Mouse (Mus musculus) hindbrain, postnatal 0 days (tissue): ENCODE measurements around the gene Fam3c. TPM values are rescaled to one million over a fixed set of nuclear protein-coding genes. Genes with fewer than 3 reads are reported as not detected.

ENCODE experiments used
- ATAC-seq: fragments of 200-750 bp; cut with Nextera tagmentation; 2 replicates; pipeline ENCODE4 v1.8.0; 2017; ENCODE audit warnings: mild to moderate bottlenecking, moderate TSS enrichment, moderate library complexity
- DNase-seq: peaks from one replicate; pipeline ENCODE4 v3.0.0-alpha.2; 2015; ENCODE audit warnings: low spot score
- H3K27ac ChIP-seq: fragments of 300-500 bp; sonication (generic); 2 replicates; pipeline ENCODE4 v1.5.1; 2014; ENCODE audit warnings: mild to moderate bottlenecking
- H3K27me3 ChIP-seq: fragments of 300-500 bp; sonication (generic); 2 replicates; pipeline ENCODE4 v1.6.1; 2014; ENCODE audit warnings: low read length, mixed read lengths; ENCODE audit not compliant: insufficient read depth
- H3K36me3 ChIP-seq: fragments of 300-500 bp; sonication (generic); 2 replicates; pipeline ENCODE4 v1.6.1; 2014; ENCODE audit warnings: low read length, mixed read lengths; ENCODE audit not compliant: insufficient read depth
- H3K4me1 ChIP-seq: fragments of 300-500 bp; sonication (generic); 2 replicates; pipeline ENCODE4 v1.6.1; 2014; ENCODE audit warnings: antibody characterized with exemption, low read length, mixed read lengths; ENCODE audit not compliant: insufficient read depth
- H3K4me2 ChIP-seq: fragments of 300-500 bp; sonication (generic); 2 replicates; pipeline ENCODE4 v1.6.1; 2014; ENCODE audit warnings: low read depth, mild to moderate bottlenecking, low read length, moderate library complexity, mixed read lengths
- H3K4me3 ChIP-seq: fragments of 300-500 bp; sonication (generic); 2 replicates; pipeline ENCODE4 v1.5.1; 2014; ENCODE audit warnings: low read length
- H3K9ac ChIP-seq: fragments of 300-500 bp; sonication (generic); replicated peaks from 2 replicates; pipeline ENCODE4 v1.6.1; 2014; ENCODE audit warnings: mild to moderate bottlenecking, low read length, moderate library complexity, mixed read lengths
- H3K9me3 ChIP-seq: fragments of 300-500 bp; sonication (generic); 2 replicates; pipeline ENCODE4 v1.6.1; 2016; ENCODE audit warnings: low read length, mixed read lengths
- CTCF ChIP-seq: IDR thresholded peaks from 2 replicates; pipeline ENCODE4 v1.5.1; 2016; ENCODE audit warnings: antibody characterized with exemption, control low read depth, low read depth
- WGBS: fragments of 180-500 bp; shearing (Covaris S2); extraction: QIAGEN DNeasy Blood & Tissue Kit; methylation state at CpG from one replicate; pipeline ENCODE4 v1.1.7; 2014; 5-methylcytosine and 5-hydroxymethylcytosine counted together
- polyA plus RNA-seq: library from polyadenylated mRNA; unstranded; fragments of >200 nt; fragmentation: Nextera tagmentation; extraction: Ambion mirVana; gene quantifications from 2 replicates; pipeline ENCODE4 v1.2.1, GENCODE M21; 2015
- total RNA-seq: library from RNA; depleted of rRNA; stranded (reverse); fragments of >200 nt; gene quantifications from 2 replicates; pipeline ENCODE4 v1.2.3, GENCODE M21; 2014; rRNA removed

Gene Fam3c
- total RNA-seq (34.8 and 55.1 TPM in 2 replicates), polyA plus RNA-seq (116 and 122 TPM in 2 replicates)

- peak; percentile 98 for ATAC-seq
- peak within 1 kb of the TSS; percentile 86 for H3K9ac ChIP-seq
- H3K4me1 ChIP-seq = peaks cover 7% of the 10 kb centered on the region
- no peaks in the 10 kb centered on the region for H3K27me3 ChIP-seq
- WGBS = under 1% methylated on average over 37 of the region's 38 CpGs
- peak; percentile 85 for TF ChIP-seq CTCF
- peak within 1 kb of the TSS; percentile 62 for H3K4me2 ChIP-seq
- peak within 1 kb of the TSS; percentile 84 for H3K4me3 ChIP-seq
- H3K9me3 ChIP-seq = 0 out of 2 replicates have a peak, but pooled peaks cover 2% of the 10 kb centered on the region
- peak within 1 kb of the TSS; percentile 79 for H3K27ac ChIP-seq
- peak; percentile 96 for DNase-seq
- H3K36me3 ChIP-seq = no peaks in the 10 kb centered on the region
Measured at GRCm38 (mm10) chr6:22356086-22356507, at the start of gene Fam3c. Gene Fam3c, minus strand, starts transcription at chr6:22356243.

DNA sequence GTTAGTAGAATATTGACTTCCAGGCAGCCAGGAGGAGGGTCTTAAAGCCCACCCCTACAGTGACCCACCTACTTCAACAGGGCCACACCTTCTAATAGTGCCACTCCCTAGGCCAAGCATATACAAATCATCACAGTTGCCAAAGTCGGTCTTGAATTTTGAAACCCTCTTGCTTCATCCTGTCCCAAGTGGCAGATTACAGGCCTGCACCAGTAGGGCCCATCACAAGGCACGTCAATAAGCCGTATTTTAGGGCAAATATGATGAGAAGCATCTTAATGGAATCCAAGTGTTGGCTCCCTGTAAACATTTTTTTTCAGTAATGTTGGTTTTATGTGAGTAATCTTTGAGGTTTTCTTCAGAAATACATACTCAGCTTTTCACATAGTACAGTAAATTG lies 49.0 kb upstream of the Fam3c start:
- ATAC-seq = no peak
- Histone ChIP-seq H3K4me1 (no peaks in the 10 kb centered on the region), H3K4me2 (no peak overlapping the region), H3K4me3 (no peak overlapping the region), H3K36me3 (no peaks in the 10 kb centered on the region), H3K27ac (no peak overlapping the region), H3K27me3 (no peaks in the 10 kb centered on the region), H3K9me3 (no peaks in the 10 kb centered on the region), H3K9ac (no peak overlapping the region)
- TF ChIP-seq CTCF = no peak
- no peak for DNase-seq
- 89% methylated on average over 3 of the region's 3 CpGs for WGBS

DNA sequence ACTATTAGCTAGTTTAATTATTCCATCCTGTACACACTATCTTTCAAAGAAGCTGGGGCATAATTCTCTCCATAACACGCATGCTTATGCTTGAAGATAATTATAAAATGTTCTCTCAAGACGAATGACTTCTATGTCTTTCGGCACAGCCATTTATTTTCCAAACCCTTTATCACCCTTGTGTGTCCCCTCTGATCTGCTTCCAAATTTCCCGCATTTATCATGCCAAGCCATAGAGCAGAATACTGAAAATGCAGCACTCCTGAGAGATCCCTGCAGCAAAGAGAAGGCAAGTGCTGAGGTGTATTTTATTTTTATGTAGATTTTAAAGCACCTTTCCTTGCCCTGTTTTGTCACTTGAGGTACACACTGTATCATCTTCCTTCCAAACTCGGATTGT lies 47.7 kb upstream of the Fam3c start:
- ATAC-seq (no peak), DNase-seq (no peak)
- Histone ChIP-seq H3K9ac (no peak overlapping the region), H3K4me1 (no peaks in the 10 kb centered on the region), H3K36me3 (no peaks in the 10 kb centered on the region), H3K4me2 (no peak overlapping the region), H3K4me3 (no peak overlapping the region), H3K27ac (no peak overlapping the region), H3K27me3 (no peaks in the 10 kb centered on the region), H3K9me3 (no peaks in the 10 kb centered on the region)
- no peak for TF ChIP-seq CTCF
- 56% methylated on average over 5 of the region's 5 CpGs for WGBS

GRCm38 (mm10) chr6:22403317-22403716 lies 47.3 kb upstream of the Fam3c start:
- no peak for ATAC-seq
- TF ChIP-seq CTCF = no peak

DNA sequence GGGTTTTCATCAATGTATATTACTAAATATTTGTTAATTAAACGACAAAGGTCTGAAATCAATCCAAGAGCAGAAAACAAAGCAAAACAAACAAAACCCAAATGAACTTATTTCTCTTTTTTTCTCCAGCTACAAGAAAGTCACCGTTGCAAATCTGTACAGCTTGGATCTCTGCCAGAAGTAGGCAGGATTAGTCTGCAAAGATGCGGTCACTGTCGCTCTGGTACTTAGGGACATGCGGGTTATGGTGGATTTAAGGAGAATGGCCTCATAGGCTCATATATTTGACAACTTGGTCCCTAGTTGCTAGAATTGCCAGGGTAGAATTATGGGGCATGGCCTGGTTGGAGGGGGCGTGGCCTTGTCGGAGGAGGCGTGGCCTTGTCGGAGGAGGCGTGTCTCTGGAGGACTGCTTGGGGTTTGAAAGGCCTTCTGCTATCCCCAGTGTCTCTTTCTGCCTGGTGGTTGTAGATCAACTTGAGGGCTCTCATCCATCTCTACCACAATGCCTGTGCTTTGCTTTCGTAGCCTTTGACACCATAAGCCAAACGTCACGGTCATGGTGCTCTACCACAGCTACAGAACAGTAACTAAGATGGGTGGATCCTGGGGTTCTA lies 46.6 kb upstream of the Fam3c start:
- H3K27ac ChIP-seq = no peak overlapping the region
- TF ChIP-seq CTCF = no peak
- no peaks in the 10 kb centered on the region for H3K36me3 ChIP-seq
- no peak overlapping the region for H3K4me3 ChIP-seq
- no peak overlapping the region for H3K4me2 ChIP-seq
- H3K4me1 ChIP-seq = no peaks in the 10 kb centered on the region
- WGBS = 70% methylated on average over 13 of the region's 13 CpGs
- ATAC-seq (no peak), DNase-seq (no peak)
- no peaks in the 10 kb centered on the region for H3K27me3 ChIP-seq
- H3K9me3 ChIP-seq = no peaks in the 10 kb centered on the region
- H3K9ac ChIP-seq = no peak overlapping the region

More at GRCm38 (mm10) chr6:22403317-22403716, 47.3 kb upstream of the Fam3c start:
- no peaks in the 10 kb centered on the region for H3K9me3 ChIP-seq
- no peak overlapping the region for H3K9ac ChIP-seq
- no peak overlapping the region for H3K4me3 ChIP-seq
- 36% methylated on average over 9 of the region's 9 CpGs for WGBS
- H3K36me3 ChIP-seq = no peaks in the 10 kb centered on the region
- H3K27me3 ChIP-seq = no peaks in the 10 kb centered on the region
- no peak overlapping the region for H3K4me2 ChIP-seq
- DNase-seq = no peak
- H3K4me1 ChIP-seq = no peaks in the 10 kb centered on the region
- no peak overlapping the region for H3K27ac ChIP-seq

DNA sequence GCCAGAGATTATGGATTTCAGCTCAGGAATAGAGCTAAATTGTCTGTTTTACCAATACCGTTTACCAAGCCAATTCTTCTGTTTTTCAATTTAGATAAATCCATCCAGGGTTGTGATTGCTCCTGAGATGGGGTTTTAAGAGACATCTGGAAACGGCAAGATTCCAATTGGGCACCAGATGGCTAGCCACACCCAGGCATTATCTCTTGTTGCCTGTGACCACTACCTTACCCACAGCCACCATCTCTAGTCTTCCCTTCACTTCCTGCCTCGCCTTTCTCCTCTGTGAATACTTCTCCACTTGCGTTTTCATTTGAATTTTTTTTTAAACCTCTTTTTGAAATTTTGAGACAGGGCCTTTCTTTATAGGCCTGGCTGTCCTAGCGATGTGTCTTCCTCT lies 46.0 kb upstream of the Fam3c start:
- DNase-seq = no peak
- no peak for TF ChIP-seq CTCF
- H3K27me3 ChIP-seq = no peaks in the 10 kb centered on the region
- ATAC-seq = no peak
- no peaks in the 10 kb centered on the region for H3K36me3 ChIP-seq
- H3K9me3 ChIP-seq = no peaks in the 10 kb centered on the region
- H3K27ac ChIP-seq = no peak overlapping the region
- WGBS = 83% methylated on average over 5 of the region's 5 CpGs
- no peaks in the 10 kb centered on the region for H3K4me1 ChIP-seq
- no peak overlapping the region for H3K4me2 ChIP-seq
- H3K4me3 ChIP-seq = no peak overlapping the region
- H3K9ac ChIP-seq = no peak overlapping the region

DNA sequence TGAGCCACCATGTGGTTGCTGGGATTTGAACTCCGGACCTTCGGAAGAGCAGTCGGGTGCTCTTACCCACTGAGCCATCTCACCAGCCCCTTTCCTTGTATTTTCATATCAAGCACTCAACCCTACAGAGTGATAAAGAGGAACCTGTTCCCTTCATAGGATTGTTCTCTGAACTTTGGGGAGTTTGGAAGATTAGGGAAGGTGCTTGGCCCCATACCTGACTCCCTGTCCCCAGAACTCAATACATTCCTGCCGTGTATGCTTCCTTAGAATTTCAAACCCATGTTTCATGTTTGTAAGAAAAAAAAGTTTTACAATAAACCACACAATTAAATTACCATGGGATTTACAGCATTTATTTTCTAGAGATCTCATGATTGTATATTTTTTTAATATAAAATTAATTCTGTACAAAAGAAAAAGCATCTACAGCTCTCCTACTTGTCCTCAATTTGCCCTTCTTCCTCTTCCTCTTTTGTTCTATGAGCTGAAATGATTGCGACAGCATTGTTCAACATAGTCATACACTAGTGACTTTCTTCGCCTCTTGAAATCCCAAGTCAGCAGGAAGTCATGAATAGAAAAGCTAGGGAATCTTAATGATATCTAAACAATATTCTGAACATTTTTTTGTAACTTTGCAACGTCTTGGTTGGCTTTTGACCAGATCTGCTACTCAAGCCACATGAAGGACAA lies 42.2 kb upstream of the Fam3c start:
- no peaks in the 10 kb centered on the region for H3K36me3 ChIP-seq
- H3K4me1 ChIP-seq = no peaks in the 10 kb centered on the region
- H3K4me3 ChIP-seq = no peak overlapping the region
- TF ChIP-seq CTCF = no peak
- no peaks in the 10 kb centered on the region for H3K9me3 ChIP-seq
- no peak overlapping the region for H3K27ac ChIP-seq
- no peak for DNase-seq
- WGBS = 85% methylated on average over 7 of the region's 7 CpGs
- H3K9ac ChIP-seq = no peak overlapping the region
- ATAC-seq = no peak
- H3K4me2 ChIP-seq = no peak overlapping the region
- H3K27me3 ChIP-seq = no peaks in the 10 kb centered on the region
